Mouse (Mus musculus): ENCODE results near the gene Tmem129. TPM values are rescaled to one million over a fixed set of nuclear protein-coding genes. Genes with fewer than 3 reads are reported as not detected.

The Tmem129 gene
- 1 to 10 TPM; 8.7 to 9.4 TPM for total RNA-seq (2023)

DNA sequence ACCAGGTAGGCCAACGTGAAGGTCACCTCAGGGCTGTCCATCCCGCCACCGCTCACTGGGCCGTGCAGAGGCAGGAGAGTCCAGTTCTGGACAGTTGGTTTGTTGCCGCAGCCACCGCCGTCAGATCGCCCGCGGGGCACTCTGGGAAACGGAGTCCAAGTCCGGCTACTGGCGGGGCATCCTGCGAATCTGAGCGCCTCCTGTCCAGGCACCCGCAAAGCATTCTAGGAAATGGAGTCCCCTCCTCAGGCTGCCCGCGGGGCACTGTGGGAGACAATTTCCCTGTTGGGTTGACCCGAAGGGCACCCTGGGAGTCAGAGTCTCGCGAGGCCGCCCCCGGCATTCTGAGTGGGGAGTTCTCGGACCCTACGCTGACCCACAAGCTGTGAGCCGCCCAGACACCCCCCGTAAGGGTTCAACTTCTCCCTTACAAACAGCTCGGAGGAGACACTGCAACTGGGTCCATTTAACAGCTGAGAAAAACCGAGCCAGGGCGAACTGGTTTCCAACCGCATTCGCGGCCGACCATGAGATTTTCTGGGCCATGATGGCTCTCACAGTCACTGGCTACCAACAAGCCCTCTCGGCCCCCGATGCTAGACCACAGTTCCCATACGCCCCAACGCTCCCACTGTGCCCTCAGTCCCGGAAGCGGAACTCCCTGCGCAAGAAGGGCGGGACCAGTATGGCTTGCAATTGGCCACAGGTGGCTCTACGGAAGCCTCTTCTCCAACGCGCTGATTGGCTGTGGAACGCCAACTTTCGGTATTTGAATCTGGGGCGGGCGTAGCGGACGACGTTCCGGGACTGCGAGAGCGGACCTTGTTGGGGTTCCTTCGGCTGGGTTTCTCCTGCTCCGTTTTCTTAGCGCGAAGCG is at the start of gene Tmem129, which contains the start of gene Tacc3:
Gene Tmem129, minus strand, starts transcription at position 630 of the 877 bp plus-strand sequence.
Gene Tacc3, plus strand, starts transcription at position 342 of the 877 bp plus-strand sequence.

DNA sequence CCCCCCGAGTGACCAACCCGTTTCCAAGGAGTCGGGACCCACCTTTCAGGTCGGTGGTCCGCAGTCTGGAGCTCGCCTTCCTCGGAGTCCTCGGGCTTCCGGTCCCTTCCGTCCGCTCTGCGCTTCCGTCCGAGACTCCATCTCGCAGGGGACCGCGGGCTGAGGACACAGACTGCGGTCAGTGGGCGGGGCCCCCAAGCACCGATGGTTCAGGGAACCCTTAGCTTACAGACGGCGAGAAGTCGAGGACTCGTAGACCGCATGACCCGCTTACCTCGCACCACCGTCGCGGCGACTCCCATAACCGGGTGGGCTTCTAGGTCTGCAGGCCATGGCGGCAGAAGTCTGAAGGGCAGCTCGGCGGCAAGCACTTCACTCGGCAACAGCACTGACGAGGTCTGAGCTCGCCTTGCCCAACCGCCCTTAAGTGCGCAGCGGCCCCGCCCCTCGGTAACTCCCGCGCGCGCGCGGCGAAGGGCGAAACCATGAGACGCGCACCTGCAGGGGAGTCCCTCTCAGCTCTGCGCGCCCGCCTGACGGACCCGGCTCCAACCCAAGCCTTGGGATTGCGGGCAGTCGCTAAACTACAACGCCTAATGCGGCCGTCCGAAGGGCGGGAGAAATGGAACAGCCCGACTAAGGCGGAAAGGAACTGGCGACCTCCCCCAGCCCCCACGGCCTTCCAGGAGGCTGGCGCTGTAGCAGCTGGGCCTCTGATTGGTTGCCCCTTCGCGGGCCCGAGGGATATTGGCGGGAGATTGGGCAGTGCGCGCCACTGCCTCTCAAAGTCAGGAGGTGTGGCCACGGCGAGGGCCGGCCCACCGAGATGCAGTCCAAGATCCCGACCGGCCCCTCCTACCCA is 6.1 kb downstream of the Tmem129 start, which contains the start of gene Slbp:
Gene Slbp, minus strand, starts transcription at position 654 of the 862 bp plus-strand sequence.

DNA sequence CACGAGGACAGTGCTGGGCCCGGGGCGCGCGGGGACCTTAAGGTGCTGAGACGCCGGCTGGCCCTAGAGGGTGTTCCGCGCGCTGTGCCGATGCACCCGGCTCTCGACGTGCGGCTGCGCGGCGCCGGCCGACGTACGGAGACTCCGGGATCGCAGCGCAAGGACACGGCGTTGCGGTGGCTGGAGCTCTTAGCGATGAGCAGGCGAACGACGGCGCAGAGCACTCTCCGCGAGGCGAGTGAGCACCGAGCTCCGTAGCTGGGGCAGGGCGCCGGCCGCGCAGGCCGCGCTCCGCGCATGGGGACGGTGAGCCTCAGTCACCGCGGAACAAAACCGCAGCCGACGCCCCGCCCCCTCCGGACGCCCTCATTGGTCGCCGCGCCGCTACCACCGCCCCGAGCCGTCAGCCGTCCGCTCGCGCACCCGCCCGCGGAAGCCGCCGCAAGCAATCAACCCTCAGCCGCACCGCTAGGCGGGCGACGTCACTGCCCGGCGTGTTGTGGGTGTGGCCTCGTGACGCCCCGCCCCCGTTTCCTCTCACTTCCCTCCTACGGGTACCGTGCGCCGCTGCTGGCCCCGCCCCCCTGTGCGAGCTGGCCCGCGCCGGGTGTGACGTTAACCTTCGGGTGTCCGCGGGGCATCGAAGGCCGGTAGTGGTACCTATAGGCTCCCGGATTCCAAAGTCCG is 28.8 kb downstream of the Tmem129 start, which contains the start of the genes Fam53a and Gm9903:
Gene Fam53a, minus strand, starts transcription at position 335 of the 687 bp plus-strand sequence.
Gene Gm9903, plus strand, starts transcription at position 625 of the 687 bp plus-strand sequence.

Other genes starting within 250 kb of the Tmem129 start
- gene Nkx1-1, start 224.4 kb downstream of the Tmem129 start, total RNA-seq (2023), result not detected
- 10 to 100 TPM; 10.6 to 11.6 TPM for gene Fam53a, start 28.8 kb downstream of the Tmem129 start, total RNA-seq (2023)
- under 1 TPM in 1 of 2 experiments, not detected in 1; 0.47 TPM for gene Gm9903, start 28.5 kb downstream of the Tmem129 start, total RNA-seq (2023)
- gene Slbp, start 5.8 kb downstream of the Tmem129 start, total RNA-seq (2023), result 10 to 100 TPM; 80.7 to 94.5 TPM
- gene Tacc3, start 288 bp downstream of the Tmem129 start, total RNA-seq (2023), result 10 to 100 TPM; 61.8 to 66.1 TPM
- under 1 TPM in 1 of 2 experiments, not detected in 1; 0.36 TPM for gene Fgfr3, start 63.3 kb upstream of the Tmem129 start, total RNA-seq (2023)
- gene Letm1, start 124.4 kb upstream of the Tmem129 start, total RNA-seq (2023), result 10 to 100 TPM; 30.1 to 35.7 TPM
- 10 to 100 TPM; 64.7 to 82.5 TPM for gene Nsd2, start 162.3 kb upstream of the Tmem129 start, total RNA-seq (2023)

All from neutrophil, adult 59 days (primary cell).